Mouse (Mus musculus): ENCODE measurements around the gene Fis1.
"Not testable (repeated sequence)": the region's sequence is repeated elsewhere in the genome, so short reads cannot be mapped to it uniquely, and the experiment has no call there.

Gene Fis1

DNA sequence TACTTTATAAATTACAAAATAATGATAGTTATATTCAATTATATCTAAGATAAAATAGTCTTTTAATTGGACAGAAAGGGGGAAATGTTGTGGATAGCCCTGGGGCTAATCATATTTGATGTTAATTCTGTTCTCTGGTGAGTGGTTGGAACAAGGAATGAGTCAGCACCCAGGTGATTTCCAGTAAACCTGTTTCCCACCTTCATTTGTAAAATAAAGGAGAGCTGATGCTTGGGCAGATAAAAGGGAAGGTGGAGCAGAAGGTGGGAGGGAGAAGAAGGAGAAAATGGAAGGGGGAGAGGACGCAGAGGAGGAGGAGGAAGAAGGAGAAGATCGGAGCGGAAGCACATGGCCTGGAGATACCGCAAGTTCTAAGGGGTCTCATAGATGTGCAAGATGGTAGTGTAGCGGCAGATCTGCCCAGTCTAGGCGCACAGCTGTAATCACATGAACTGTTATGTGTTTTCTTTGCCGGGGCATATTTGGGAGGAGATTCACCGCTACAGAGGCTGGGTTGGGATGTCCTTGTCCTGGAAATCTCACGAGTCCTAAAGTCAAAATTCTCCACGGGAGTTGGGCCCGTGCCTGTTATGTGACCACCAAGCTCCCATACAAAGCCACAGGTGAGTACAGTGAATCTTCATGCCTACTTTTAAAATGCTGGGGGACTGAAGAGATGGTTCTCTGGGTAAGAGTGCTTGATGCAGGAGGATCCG lies 12.1 kb upstream of the Fis1 start:
- DNase-seq (ENCODE audit: low spot score), result no peak

GRCm38 (mm10) chr5:136942781-136943180 lies 10.3 kb upstream of the Fis1 start:
- no peak for DNase-seq (ENCODE audit: low spot score)

- no peak for DNase-seq (ENCODE audit: low spot score)
Measured at GRCm38 (mm10) chr5:136943382-136943781, 9.7 kb upstream of the Fis1 start.

GRCm38 (mm10) chr5:136945084-136945483 lies 8.0 kb upstream of the Fis1 start:
- DNase-seq (ENCODE audit: low spot score), result no peak

DNA sequence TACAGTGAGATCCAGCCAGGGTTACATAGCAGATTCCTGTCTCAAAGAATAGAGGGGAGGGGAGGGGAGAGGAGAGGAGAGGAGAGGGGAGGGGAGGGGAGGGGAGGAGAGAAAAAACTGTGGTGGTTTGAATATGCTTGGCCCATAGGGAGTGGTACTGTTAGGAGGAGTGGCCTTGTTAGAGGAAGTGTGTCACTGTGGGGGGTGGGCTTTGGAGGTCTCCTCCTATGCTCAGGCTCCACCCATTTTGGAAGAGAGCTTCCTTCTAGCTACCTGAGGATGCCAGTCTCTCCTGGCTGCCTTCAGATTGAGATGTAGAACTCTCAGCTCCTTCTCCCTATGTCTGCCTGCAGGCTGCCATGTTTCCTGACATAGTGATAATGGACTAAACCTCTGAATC lies 5.2 kb upstream of the Fis1 start:
- no peak for DNase-seq (ENCODE audit: low spot score)

- not testable (repeated sequence) for DNase-seq (ENCODE audit: low spot score)
Measured at GRCm38 (mm10) chr5:136949551-136950336, 3.3 kb upstream of the Fis1 start.

GRCm38 (mm10) chr5:136950521-136950920 lies 2.6 kb upstream of the Fis1 start:
- DNase-seq (ENCODE audit: low spot score), result no peak

DNA sequence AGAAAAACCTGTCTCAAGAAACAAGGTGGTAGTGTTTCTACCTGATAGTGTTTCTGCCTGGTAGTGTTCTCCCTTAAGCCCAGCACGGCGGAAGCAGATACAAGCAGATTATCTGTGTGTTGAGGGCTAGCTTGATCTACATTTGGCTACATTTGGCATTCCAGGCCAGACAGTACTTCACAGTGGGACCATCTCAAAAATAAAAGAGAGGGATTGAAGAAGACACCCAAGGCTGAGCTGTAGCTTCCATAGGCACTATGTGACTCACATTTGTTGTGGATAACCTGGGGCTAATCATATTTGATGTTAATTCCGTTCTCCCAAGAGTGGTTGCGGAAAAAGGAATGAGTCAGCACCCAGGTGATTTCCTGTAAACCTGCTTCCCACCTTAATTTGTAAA lies 922 bp upstream of the Fis1 start:
- no peak for DNase-seq (ENCODE audit: low spot score)

DNA sequence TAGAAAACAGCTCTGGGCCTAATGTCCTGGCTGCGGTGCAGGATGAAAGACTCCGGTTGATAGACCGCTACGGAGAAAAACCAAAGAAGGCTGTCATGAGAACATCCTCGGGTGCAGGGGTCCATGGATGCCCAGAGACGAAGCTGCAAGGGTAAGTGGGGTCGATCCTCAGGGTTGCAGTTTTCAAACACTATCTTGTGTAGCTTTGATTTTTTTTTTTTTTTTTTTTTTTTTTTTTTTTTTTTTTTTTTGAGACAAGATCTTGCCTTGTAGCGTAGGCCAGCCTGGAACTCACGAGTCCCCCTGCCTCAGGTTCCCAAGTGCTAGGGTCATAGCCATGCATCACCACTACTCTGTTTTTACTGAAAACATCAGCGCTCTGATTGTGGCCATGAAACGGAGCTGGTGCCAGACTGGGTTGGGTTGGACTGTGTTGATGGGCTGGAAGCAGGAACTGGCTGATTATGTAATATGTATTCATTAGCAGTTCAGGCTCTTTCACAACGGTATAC lies 421 bp downstream of the Fis1 start:
- DNase-seq (ENCODE audit: low spot score), result no peak

DNA sequence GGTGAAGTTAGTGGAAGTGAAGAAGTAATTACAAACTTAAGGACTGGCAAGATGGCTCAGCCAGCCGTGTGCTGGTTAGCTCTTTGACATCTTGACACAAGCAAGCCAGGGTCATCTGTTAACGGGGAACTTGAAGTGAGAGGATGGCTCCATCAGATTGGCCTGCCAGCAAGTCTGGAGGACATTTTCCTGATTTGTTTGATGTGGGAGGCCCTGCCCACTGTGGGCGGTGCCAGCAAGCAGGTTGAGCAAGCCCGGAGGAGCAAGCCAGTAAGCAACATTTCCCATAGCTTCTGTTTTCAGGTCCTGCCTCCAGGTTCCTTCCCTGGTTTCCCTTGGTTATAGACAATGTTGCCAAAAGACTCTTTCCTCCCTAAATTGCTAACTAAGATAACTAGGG lies 2.5 kb downstream of the Fis1 start:
- no peak for DNase-seq (ENCODE audit: low spot score)

GRCm38 (mm10) chr5:136957250-136957649 lies 4.2 kb downstream of the Fis1 start:
- DNase-seq (ENCODE audit: low spot score), result no peak

GRCm38 (mm10) chr5:136958991-136959605 lies 6.0 kb downstream of the Fis1 start:
- DNase-seq (ENCODE audit: low spot score), result no peak

- no peak for DNase-seq (ENCODE audit: low spot score)
Measured at GRCm38 (mm10) chr5:136960053-136960452, 7.0 kb downstream of the Fis1 start.

- DNase-seq (ENCODE audit: low spot score), result no peak
Measured at GRCm38 (mm10) chr5:136961334-136961982, 8.4 kb downstream of the Fis1 start.

GRCm38 (mm10) chr5:136961983-136962461 lies 8.9 kb downstream of the Fis1 start:
- peak; percentile 91 for DNase-seq (ENCODE audit: low spot score)

- DNase-seq (ENCODE audit: low spot score), result peak; percentile 89
Measured at GRCm38 (mm10) chr5:136962501-136962900, 9.4 kb downstream of the Fis1 start.

DNA sequence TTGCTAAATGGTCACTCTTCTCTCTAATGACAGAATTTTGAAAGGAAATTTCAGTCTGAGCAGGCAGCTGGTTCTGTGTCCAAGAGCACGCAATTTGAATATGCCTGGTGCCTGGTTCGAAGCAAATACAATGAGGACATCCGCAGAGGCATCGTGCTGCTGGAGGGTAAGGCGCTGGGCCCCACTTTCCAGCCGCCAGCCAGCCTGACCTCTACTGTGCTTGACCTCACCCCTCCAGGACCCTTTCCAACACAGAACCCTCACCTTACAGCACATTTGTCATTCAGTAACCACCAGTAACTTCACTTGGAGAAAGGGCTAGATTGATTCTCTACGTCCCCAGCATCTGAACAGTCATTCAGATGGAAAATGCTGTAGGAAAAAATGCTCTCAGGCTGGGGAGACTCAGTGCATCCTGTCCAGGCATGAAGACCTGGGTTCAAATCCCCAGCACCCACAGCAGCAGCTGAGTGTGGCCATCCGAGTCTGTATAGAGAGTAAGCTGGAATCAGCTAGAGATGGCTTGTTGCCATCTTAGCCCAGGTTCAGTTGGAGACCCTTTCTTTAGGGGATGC lies 10.0 kb downstream of the Fis1 start:
- DNase-seq (ENCODE audit: low spot score), result no peak

GRCm38 (mm10) chr5:136965210-136965609 lies 12.1 kb downstream of the Fis1 start:
- no peak for DNase-seq (ENCODE audit: low spot score)

GRCm38 (mm10) chr5:136965686-136966085 lies 12.6 kb downstream of the Fis1 start:
- no peak for DNase-seq (ENCODE audit: low spot score)

DNA sequence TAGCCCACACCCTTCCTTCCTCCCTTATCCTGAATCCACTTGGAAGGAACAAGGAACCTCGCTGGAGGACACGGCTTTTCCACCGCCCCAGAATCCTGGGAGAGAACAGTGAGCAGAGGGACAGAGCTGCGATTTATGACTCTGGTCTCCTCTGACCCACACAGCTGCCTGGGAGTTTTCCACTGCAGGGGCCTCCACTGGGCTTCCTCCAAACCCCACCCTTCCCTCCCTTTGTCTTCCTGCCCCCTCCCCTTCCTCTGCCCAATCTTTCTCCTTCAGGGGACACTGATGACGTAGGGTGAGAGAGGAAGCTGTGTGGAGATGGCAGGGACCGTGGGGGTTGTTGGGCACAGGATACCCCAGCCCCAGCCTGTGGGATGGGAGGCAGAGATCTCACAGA lies 13.3 kb downstream of the Fis1 start, which contains the start of gene Cldn15:
Gene Cldn15, plus strand, starts transcription at position 286 of the 400 bp plus-strand sequence.
- no peak for DNase-seq (ENCODE audit: low spot score)

DNA sequence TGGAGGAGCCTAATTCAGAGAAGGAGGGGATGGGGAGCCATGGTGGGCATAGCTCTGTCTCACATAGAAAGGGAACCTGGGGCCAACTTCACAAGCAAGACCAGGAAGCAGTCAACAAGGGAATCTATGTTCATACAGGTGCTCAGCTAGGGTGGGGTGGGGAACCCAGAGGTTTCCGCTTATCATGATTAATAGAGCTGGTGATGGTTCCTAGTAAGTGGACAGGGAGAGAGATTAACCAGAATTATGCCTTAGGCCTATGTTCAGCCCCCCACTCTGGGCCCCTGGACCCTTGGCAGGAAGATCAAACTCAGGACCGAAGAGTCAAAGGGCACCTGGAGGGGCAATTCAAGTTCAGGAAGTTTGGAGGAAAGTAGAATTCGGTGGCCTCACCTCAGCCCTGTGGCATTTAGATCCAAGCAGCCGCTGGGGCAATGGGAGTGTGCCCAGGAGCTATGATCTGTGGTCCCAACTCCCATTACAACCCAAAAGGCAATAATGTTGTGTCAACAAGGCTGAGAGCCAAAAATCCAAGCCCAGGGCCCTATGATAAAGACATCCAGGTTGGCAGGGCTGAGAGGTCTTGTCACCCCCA lies 13.9 kb downstream of the Fis1 start:
- DNase-seq (ENCODE audit: low spot score), result no peak
